Mouse (Mus musculus) erythroblast, adult 5-6 weeks (primary cell): ENCODE measurements at regions not wholly inside any gene's neighbourhood (a gene's known extent, or its start where the extent isn't known, plus 50 kb on each side); places are given as distances from the start of the nearest gene placed in this dataset.
A peak's percentile ranks its signal among the peaks of the same experiment; 100 is the strongest.
"Not testable (repeated sequence)": the region's sequence is repeated elsewhere in the genome, so short reads cannot be mapped to it uniquely, and the experiment has no call there.

ENCODE experiments used
- ATAC-seq: replicated peaks from 2 replicates; pipeline ENCODE4 v1.8.0; 2016; ENCODE audit warnings: moderate number of reproducible peaks, mild to moderate bottlenecking, moderate TSS enrichment, inconsistent platforms; ENCODE audit not compliant: poor library complexity, low FRiP score, severe bottlenecking

GRCm38 (mm10) chr16:93358166-93358565 lies 245.7 kb downstream of the Setd4 start:
- peak; percentile 53 for ATAC-seq

- ATAC-seq, result no peak
These were observed 248.5 kb downstream of the Setd4 start for GRCm38 (mm10) chr16:93355204-93355899.

GRCm38 (mm10) chr16:93353971-93354370 lies 249.9 kb downstream of the Setd4 start:
- ATAC-seq, result no peak

- no peak for ATAC-seq
These were observed 259.3 kb downstream of the Setd4 start for GRCm38 (mm10) chr16:93344555-93344954.

GRCm38 (mm10) chr16:93342701-93343100 lies 261.2 kb downstream of the Setd4 start:
- ATAC-seq, result no peak

- ATAC-seq, result no peak
These were observed 262.1 kb downstream of the Setd4 start for GRCm38 (mm10) chr16:93341791-93342190.

GRCm38 (mm10) chr16:93338806-93339205 lies 265.1 kb downstream of the Setd4 start:
- ATAC-seq, result no peak

- ATAC-seq, result peak; percentile 58; the same call in 1 of the 2 replicates
These were observed 268.3 kb downstream of the Setd4 start for GRCm38 (mm10) chr16:93335322-93336111.

- ATAC-seq, result no peak
These were observed 270.2 kb downstream of the Setd4 start for GRCm38 (mm10) chr16:93333654-93334053.

- ATAC-seq, result no peak
These were observed 275.0 kb downstream of the Setd4 start for GRCm38 (mm10) chr16:93328680-93329395.

GRCm38 (mm10) chr16:93324911-93325310 lies 279.0 kb downstream of the Setd4 start:
- no peak for ATAC-seq

GRCm38 (mm10) chr16:93323172-93323571 lies 280.7 kb downstream of the Setd4 start:
- no peak for ATAC-seq

- no peak for ATAC-seq
These were observed 284.3 kb downstream of the Setd4 start for GRCm38 (mm10) chr16:93319581-93319980.

- ATAC-seq, result no peak
These were observed 292.2 kb downstream of the Setd4 start for GRCm38 (mm10) chr16:93311644-93312043.

- ATAC-seq, result no peak
These were observed 295.1 kb downstream of the Setd4 start for GRCm38 (mm10) chr16:93308666-93309360.

- ATAC-seq, result no peak
These were observed 296.9 kb downstream of the Setd4 start for GRCm38 (mm10) chr16:93306951-93307350.

- ATAC-seq, result not testable (repeated sequence)
These were observed 297.7 kb downstream of the Setd4 start for GRCm38 (mm10) chr16:93306140-93306539.

- no peak for ATAC-seq
These were observed 309.4 kb downstream of the Setd4 start for GRCm38 (mm10) chr16:93294430-93294829.

- ATAC-seq, result peak; percentile 75
These were observed 310.8 kb downstream of the Setd4 start for GRCm38 (mm10) chr16:93292965-93293653.
